Mouse (Mus musculus) bone marrow macrophage, adult 2 months (primary cell): ENCODE measurements around the gene Anapc2. TPM values are rescaled to one million over a fixed set of nuclear protein-coding genes. Genes with fewer than 3 reads are reported as not detected.

Experiments
- H3K27ac ChIP-seq: 2 replicates; pipeline ENCODE4 v1.5.1; 2012; ENCODE audit warnings: low read depth, low read length; ENCODE audit not compliant: insufficient read depth
- H3K4me1 ChIP-seq: 2 replicates; pipeline ENCODE4 v1.6.1; 2012; ENCODE audit warnings: low read length; ENCODE audit not compliant: control insufficient read depth, insufficient read depth
- H3K4me3 ChIP-seq: 2 replicates; pipeline ENCODE4 v1.5.1; 2012; ENCODE audit warnings: mild to moderate bottlenecking, low read length, moderate library complexity; ENCODE audit not compliant: insufficient read depth
- CTCF ChIP-seq: IDR thresholded peaks from 2 replicates; pipeline ENCODE4 v1.5.1; 2012; ENCODE audit warnings: low read depth, mild to moderate bottlenecking, low read length, moderate library complexity
- POLR2A ChIP-seq: IDR thresholded peaks from 2 replicates; pipeline ENCODE4 v1.6.1; 2012; ENCODE audit warnings: mild to moderate bottlenecking, low read depth, low read length, borderline replicate concordance
- polyA plus RNA-seq: library from polyadenylated mRNA; stranded (reverse); fragments of >200 nt; gene quantifications from 2 replicates; pipeline ENCODE4 v1.2.4, GENCODE M21; 2012; ENCODE audit not compliant: missing spikeins, insufficient read depth, insufficient read length

The Anapc2 gene
- polyA plus RNA-seq, 1 experiment: 89.6 TPM

- H3K4me3 ChIP-seq: peak overlapping the region; percentile 35
- no peak for TF ChIP-seq POLR2A
- peak overlapping the region; percentile 30 for H3K27ac ChIP-seq
- peaks cover 49% of the 10 kb centered on the region for H3K4me1 ChIP-seq
Observed at GRCm38 (mm10) chr2:25265897-25266656, 6.2 kb upstream of the Anapc2 start.

- H3K4me1 ChIP-seq: peaks cover 49% of the 10 kb centered on the region
- TF ChIP-seq POLR2A: no peak
- TF ChIP-seq CTCF: no peak
- no peak overlapping the region for H3K27ac ChIP-seq
- peak overlapping the region; percentile 35 for H3K4me3 ChIP-seq
Observed at GRCm38 (mm10) chr2:25266720-25267119, 5.6 kb upstream of the Anapc2 start.

GRCm38 (mm10) chr2:25267241-25267640, 5.0 kb upstream of the Anapc2 start:
- peaks cover 49% of the 10 kb centered on the region for H3K4me1 ChIP-seq
- H3K27ac ChIP-seq: no peak overlapping the region
- no peak for TF ChIP-seq CTCF
- no peak for TF ChIP-seq POLR2A
- H3K4me3 ChIP-seq: no peak overlapping the region

- H3K27ac ChIP-seq: no peak overlapping the region
- no peak overlapping the region for H3K4me3 ChIP-seq
- H3K4me1 ChIP-seq: peaks cover 49% of the 10 kb centered on the region
- no peak; the same call in 1 of the 2 replicates for TF ChIP-seq CTCF
- TF ChIP-seq POLR2A: no peak
Observed at GRCm38 (mm10) chr2:25267746-25268309, 4.5 kb upstream of the Anapc2 start.

- no peak overlapping the region; the same call in 1 of the 2 replicates for H3K27ac ChIP-seq
- peak overlapping the region; percentile 81 for H3K4me3 ChIP-seq
- H3K4me1 ChIP-seq: peaks cover 11% of the 10 kb centered on the region
- TF ChIP-seq POLR2A (0 out of 2 replicates have a peak, but pooled peaks have one; percentile 21), CTCF (no peak)
Observed at GRCm38 (mm10) chr2:25272515-25272914, 237 bp downstream of the Anapc2 start.

GRCm38 (mm10) chr2:25273010-25273409, 732 bp downstream of the Anapc2 start:
- Histone ChIP-seq H3K4me3 (peak overlapping the region; percentile 81), H3K4me1 (peaks cover 10% of the 10 kb centered on the region), H3K27ac (no peak overlapping the region)
- TF ChIP-seq POLR2A (no peak), CTCF (no peak)

- Histone ChIP-seq H3K4me1 (no peaks in the 10 kb centered on the region), H3K27ac (no peak overlapping the region), H3K4me3 (no peak overlapping the region)
- TF ChIP-seq CTCF: peak; percentile 68
- TF ChIP-seq POLR2A: no peak
Observed at GRCm38 (mm10) chr2:25278928-25279882, 6.9 kb downstream of the Anapc2 start.

GRCm38 (mm10) chr2:25285551-25285950, 13.3 kb downstream of the Anapc2 start:
- H3K27ac ChIP-seq: no peak overlapping the region
- no peak for TF ChIP-seq CTCF
- TF ChIP-seq POLR2A: no peak
- H3K4me1 ChIP-seq: no peaks in the 10 kb centered on the region
- H3K4me3 ChIP-seq: no peak overlapping the region

- H3K4me3 ChIP-seq: no peak overlapping the region
- no peak overlapping the region for H3K27ac ChIP-seq
- H3K4me1 ChIP-seq: no peaks in the 10 kb centered on the region
- TF ChIP-seq POLR2A: no peak
- TF ChIP-seq CTCF: no peak
Observed at GRCm38 (mm10) chr2:25286314-25286713, 14.0 kb downstream of the Anapc2 start.
